Mouse (Mus musculus) bone marrow macrophage, adult 2 months (primary cell): Measurements from ENCODE around the gene Prss27. TPM values are rescaled to one million over a fixed set of nuclear protein-coding genes. Genes with fewer than 3 reads are reported as not detected.

Source experiments
- H3K27ac ChIP-seq: 2 replicates; pipeline ENCODE4 v1.5.1; 2012; ENCODE audit warnings: low read depth, low read length; ENCODE audit not compliant: insufficient read depth
- H3K4me1 ChIP-seq: 2 replicates; pipeline ENCODE4 v1.6.1; 2012; ENCODE audit warnings: low read length; ENCODE audit not compliant: control insufficient read depth, insufficient read depth
- H3K4me3 ChIP-seq: 2 replicates; pipeline ENCODE4 v1.5.1; 2012; ENCODE audit warnings: mild to moderate bottlenecking, low read length, moderate library complexity; ENCODE audit not compliant: insufficient read depth
- CTCF ChIP-seq: IDR thresholded peaks from 2 replicates; pipeline ENCODE4 v1.5.1; 2012; ENCODE audit warnings: low read depth, mild to moderate bottlenecking, low read length, moderate library complexity
- POLR2A ChIP-seq: IDR thresholded peaks from 2 replicates; pipeline ENCODE4 v1.6.1; 2012; ENCODE audit warnings: mild to moderate bottlenecking, low read depth, low read length, borderline replicate concordance
- polyA plus RNA-seq: library from polyadenylated mRNA; stranded (reverse); fragments of >200 nt; gene quantifications from 2 replicates; pipeline ENCODE4 v1.2.4, GENCODE M21; 2012; ENCODE audit not compliant: missing spikeins, insufficient read depth, insufficient read length

Prss27 gene
- polyA plus RNA-seq = not detected in 2 replicates

DNA sequence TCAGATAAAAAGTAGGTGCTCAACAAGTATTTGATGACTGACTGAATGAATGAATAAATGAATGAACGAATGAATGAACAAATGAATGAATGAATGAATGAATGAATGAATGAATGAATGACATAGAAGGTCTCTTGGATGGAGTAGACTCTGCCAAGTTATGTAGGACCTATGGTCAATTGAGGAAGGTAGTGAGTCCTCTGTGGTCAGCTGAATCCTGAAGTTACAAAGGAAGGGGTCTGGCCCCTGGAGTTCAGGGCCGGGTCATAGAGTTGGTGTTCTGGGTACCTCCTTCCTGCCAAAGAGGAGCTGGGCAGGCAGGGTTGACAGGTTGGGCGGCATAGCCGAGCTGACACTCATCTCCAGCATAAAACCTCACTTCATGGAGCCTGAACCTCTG, at the start of gene Prss27:
TSS of gene Prss27 (plus strand) at position 301 of the 400 bp plus-strand sequence.
- Histone ChIP-seq H3K27ac (no peak within 1 kb of the TSS), H3K4me1 (no peaks in the 10 kb centered on the region), H3K4me3 (0 out of 2 replicates have a peak within 1 kb of the TSS, but pooled peaks have one; percentile 1)
- no peak for TF ChIP-seq CTCF
- TF ChIP-seq POLR2A = no peak

DNA sequence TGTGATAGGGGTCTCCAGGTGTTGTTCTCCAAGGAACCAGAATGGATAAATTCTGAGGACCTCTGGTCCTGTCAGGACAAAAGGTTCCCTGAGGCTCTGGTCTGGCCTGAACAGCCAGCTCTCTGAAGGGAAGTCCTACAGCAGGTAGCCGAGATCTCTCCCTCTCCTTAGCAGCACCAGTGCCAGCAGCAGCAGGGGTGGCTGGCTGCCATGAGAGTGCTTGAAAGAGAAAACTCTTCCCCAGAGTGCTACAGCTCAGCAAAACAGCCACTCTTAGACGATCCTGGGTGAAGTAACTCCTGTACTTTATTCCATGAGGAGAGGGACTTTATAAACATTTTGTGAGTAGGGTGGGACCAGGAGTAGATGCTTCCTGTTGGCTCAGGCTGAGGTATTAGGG, 48.1 kb upstream of the Prss27 start:
- Histone ChIP-seq H3K4me3 (no peak overlapping the region), H3K27ac (no peak overlapping the region), H3K4me1 (peaks cover 10% of the 10 kb centered on the region; the same call in 1 of the 2 replicates)
- TF ChIP-seq CTCF (no peak), POLR2A (no peak)

DNA sequence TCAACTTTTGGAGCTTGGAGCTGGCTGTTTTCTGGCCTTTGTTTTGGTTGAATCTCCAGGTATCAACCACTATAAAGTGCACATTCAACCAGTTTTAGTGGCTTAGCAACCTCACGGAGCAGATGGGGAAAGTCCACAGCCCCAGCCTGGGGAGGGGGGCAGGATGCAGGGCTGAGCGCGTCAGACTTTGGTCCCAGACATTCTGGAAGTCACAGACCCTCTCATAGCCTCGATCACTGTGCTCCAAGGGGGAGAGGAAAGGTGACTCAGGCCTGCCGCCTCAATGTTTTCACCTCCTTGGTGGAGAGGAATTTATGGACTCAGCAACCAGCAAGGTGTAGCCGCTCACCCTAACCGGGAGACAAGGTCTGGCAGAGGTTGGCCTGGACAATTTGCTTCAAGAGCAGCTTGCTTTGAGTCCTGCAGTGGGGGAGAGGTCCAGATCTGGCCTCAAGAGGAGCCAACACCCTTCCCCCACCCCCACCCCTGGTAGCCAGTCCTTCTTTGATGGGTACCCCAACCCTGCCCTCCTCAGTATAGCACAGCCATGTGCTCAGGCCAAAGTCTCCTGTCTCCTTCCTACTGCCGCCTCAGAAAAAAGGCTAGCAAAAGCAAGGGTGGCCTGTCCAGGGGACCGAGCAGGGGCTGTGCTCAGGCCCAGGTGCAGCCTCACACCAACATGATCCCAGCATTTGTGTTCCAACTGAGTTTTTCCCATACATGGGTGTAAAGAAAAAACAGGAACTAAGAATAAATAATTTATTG, 45.0 kb upstream of the Prss27 start:
- TF ChIP-seq POLR2A (no peak), CTCF (no peak)
- Histone ChIP-seq H3K27ac (no peak overlapping the region), H3K4me1 (peaks cover 14% of the 10 kb centered on the region), H3K4me3 (no peak overlapping the region; the same call in 1 of the 2 replicates)

DNA sequence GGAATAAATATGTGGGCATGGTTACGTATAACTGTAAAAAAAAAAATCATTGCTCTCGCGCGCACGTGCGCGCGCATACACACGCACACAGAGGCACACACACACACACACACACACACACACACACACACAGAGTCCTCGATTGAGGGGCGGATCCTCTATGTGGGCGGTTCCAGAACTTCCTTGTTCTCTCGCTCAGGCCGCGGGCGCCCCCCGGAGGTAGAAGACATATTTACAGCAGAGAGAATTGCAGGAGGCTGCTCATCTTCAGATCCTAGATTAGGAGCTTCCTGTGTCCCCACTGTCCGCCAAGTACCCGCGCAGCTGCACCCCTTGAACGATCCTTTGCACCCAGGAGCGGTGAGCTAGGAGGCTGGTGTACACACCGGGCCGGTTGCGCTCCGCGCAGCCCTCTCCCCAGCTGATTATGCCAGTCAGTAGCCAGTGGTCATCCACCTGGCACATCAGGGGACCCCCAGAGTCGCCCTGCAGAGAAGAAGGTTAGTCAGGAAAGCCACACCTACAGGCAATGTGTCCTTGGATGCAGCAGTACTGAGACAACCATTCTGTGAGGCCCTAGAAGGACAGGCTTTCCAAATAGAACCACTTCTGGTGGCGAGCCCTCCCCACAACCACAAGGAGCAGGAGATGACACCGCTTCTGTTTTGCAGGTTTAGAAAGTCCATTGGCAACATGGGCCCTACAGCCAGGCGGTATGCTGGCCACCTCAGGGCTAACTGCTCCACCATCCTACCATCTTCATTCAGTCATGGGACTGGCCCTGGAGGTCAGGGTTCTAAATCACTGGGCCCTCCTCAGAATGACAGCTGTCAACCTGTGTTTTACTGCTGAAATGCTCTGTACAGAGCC, 44.1 kb upstream of the Prss27 start:
- Histone ChIP-seq H3K4me3 (no peak overlapping the region; the same call in 1 of the 2 replicates), H3K27ac (no peak overlapping the region), H3K4me1 (peaks cover 20% of the 10 kb centered on the region)
- peak; percentile 35; the same call in 1 of the 2 replicates for TF ChIP-seq CTCF
- TF ChIP-seq POLR2A = no peak

DNA sequence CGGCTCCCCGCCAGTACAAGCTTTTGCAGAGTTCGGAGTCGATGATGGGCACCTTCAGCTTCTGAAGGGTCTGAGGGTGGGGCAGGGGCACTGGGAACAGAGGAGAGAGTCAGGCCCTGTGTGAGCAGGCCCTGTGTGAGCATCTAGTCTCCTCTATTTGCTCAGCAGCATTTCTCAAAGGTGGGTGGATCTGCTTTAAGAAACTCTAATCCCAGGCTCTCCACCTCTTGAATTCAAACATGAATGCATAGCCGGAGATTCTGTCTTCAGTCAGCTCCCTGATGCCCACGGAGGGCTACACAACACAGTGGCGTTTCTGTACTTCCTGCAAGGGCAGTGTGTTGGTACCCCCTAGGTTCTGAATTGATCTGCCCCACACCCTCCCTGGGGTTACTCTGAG, 43.3 kb upstream of the Prss27 start:
- TF ChIP-seq CTCF (no peak), POLR2A (no peak)
- Histone ChIP-seq H3K27ac (no peak overlapping the region), H3K4me1 (peaks cover 23% of the 10 kb centered on the region), H3K4me3 (no peak overlapping the region)

DNA sequence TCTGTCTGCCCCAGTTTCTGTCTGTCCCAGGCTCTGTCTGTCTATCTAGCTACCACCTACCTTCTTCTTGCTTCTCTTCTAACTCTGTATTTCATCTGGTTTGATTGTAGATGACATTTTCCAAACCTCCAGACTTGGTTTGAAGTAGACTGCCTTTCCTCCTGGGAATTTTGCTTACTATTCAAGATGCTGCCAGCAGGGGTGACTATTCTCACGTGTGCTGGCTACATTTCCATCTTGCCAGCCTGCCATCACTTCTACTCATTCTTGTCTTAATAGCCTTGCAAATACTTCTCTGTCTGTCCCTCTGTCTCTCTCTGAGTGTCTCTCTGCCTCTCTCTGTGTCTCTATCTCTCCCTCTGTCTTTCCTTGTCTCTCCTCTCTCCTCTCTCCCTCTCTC, 42.5 kb upstream of the Prss27 start:
- Histone ChIP-seq H3K27ac (no peak overlapping the region), H3K4me3 (no peak overlapping the region), H3K4me1 (peaks cover 23% of the 10 kb centered on the region)
- TF ChIP-seq POLR2A (no peak), CTCF (no peak)

DNA sequence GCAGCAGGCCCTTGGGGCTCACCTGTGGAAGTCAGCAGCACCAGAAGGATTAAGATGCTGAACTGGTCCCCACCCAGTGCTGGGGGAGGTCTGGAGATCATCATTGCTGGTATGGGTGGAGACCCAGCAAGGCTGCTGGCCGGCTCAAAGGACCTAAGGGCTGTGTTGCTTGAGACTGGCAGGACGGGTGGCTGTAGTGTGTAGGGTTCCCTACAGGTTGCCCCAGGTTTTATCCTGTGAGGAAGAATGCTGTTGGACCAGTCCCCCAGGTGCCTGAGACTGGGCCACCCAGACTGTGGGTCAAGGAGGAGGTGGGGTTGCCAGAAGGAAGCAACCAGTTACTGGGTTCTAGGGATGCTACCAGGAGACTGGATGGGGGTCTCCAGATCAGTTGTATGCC, 40.0 kb upstream of the Prss27 start, which contains the start of gene Prss22:
TSS of gene Prss22 (minus strand) at position 200 of the 400 bp plus-strand sequence.
- no peak for TF ChIP-seq CTCF
- no peak for TF ChIP-seq POLR2A
- H3K4me1 ChIP-seq = peaks cover 23% of the 10 kb centered on the region
- H3K27ac ChIP-seq = 0 out of 2 replicates have a peak within 1 kb of the TSS, but pooled peaks have one; percentile 3
- H3K4me3 ChIP-seq = no peak within 1 kb of the TSS

DNA sequence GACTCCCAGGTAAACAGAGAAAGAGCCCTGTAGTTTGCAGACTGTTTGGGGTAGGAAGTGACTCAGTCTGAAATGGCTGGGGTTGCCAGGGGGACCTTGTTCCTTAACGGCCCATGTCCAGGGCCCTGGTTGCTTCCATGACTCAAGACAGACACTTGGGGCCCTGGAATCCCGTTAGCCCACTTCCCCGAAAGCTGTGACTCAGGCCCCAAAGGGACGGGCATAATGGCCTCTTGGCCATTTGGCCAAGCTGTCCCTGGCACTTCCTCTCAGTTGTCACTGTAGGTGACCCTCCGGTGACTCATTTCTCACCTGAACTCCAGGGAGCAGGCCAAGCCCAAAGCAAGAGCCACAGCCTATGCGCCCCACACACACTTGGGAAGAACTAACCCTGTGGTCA, 39.6 kb upstream of the Prss27 start:
- TF ChIP-seq CTCF (no peak), POLR2A (no peak)
- Histone ChIP-seq H3K4me3 (no peak overlapping the region), H3K27ac (0 out of 2 replicates have a peak overlapping the region, but pooled peaks have one; percentile 3), H3K4me1 (peaks cover 20% of the 10 kb centered on the region)

DNA sequence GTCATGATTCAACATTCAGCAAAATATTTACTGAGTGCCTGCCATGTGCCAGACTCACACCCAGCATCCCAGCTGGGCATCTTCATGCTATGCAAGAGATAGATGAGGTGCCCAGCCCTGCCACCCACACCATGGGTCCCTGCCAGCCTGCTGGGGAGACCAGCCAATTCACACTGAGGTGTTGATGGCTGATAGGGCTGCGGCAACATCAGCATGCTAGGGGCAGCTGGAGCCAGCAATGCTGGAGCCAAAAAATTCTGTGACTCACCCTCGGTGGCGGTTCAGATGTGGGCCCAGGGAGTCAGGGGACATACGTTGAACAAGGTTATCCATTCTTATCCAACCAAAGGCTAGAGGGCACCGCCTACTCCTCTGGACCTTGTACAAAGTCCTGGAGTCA, 37.5 kb upstream of the Prss27 start:
- Histone ChIP-seq H3K27ac (no peak overlapping the region), H3K4me3 (no peak overlapping the region), H3K4me1 (peaks cover 19% of the 10 kb centered on the region)
- no peak for TF ChIP-seq POLR2A
- TF ChIP-seq CTCF = no peak

DNA sequence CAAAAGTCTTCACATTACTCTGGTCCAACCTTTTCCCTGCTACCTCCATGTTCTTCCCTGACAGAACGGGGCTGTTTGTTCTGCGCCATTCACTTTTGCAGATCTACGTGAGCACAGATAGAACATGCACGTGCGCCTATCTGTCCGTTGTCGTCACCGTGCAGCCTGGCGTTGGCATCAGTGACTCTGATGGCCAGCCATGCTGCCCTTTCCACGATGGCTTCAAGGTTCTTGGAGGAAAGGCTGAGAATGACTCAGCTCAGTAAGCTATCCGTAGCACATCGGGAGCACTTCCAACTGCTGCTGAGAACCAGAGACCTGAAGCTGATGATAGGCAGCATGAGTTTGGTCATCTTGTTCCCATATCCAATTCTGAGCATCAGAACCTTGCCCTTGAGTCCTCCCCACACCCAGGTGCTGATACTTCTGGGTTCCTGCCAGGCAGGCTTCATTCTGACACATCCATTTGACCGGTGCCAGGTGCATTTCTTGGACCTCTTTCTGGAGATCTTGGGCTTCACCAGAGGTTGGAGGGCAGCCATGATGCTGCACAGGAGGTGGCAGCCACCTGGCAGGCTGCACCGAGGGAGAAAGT, 33.8 kb upstream of the Prss27 start:
- no peak for TF ChIP-seq CTCF
- no peak for TF ChIP-seq POLR2A
- H3K4me3 ChIP-seq = no peak overlapping the region
- H3K27ac ChIP-seq = no peak overlapping the region
- H3K4me1 ChIP-seq = peaks cover 29% of the 10 kb centered on the region
